Mouse (Mus musculus) frontal cortex, postnatal 25 days (tissue): ENCODE data around the gene Vkorc1l1.

ENCODE experiments used
- DNase-seq, 2 experiments: peaks; one replicate each; pipeline ENCODE4 v3.0.0; 2022; ENCODE audit warnings: low spot score in 2 of 2

The Vkorc1l1 gene

GRCm38 (mm10) chr5:130001356-130001987, 59.7 kb downstream of the Vkorc1l1 start:
- DNase-seq: no peak

- peak; percentile 31 to 59 for DNase-seq
Measured at GRCm38 (mm10) chr5:130002301-130003146, 60.8 kb downstream of the Vkorc1l1 start, which contains the start of gene Gusb. Gene Gusb (minus strand): TSS chr5:130003049.

- DNase-seq: no peak
Measured at GRCm38 (mm10) chr5:130003229-130003628, 61.5 kb downstream of the Vkorc1l1 start.

- DNase-seq: no peak
Measured at GRCm38 (mm10) chr5:130007344-130007743, 65.6 kb downstream of the Vkorc1l1 start.

GRCm38 (mm10) chr5:130008034-130008590, 66.3 kb downstream of the Vkorc1l1 start:
- no peak for DNase-seq

GRCm38 (mm10) chr5:130009784-130010183, 68.0 kb downstream of the Vkorc1l1 start:
- no peak for DNase-seq

GRCm38 (mm10) chr5:130010961-130011360, 69.2 kb downstream of the Vkorc1l1 start:
- DNase-seq: no peak

GRCm38 (mm10) chr5:130015104-130015503, 73.3 kb downstream of the Vkorc1l1 start:
- no peak for DNase-seq

- DNase-seq: no peak
Measured at GRCm38 (mm10) chr5:130019461-130019860, 77.7 kb downstream of the Vkorc1l1 start.

GRCm38 (mm10) chr5:130021361-130021966, 79.7 kb downstream of the Vkorc1l1 start:
- no peak for DNase-seq

- no peak for DNase-seq
Measured at GRCm38 (mm10) chr5:130022366-130022765, 80.6 kb downstream of the Vkorc1l1 start.

- no peak for DNase-seq
Measured at GRCm38 (mm10) chr5:130023067-130023766, 81.4 kb downstream of the Vkorc1l1 start.

GRCm38 (mm10) chr5:130023767-130024539, 82.2 kb downstream of the Vkorc1l1 start:
- peak; percentile 39 to 55 for DNase-seq

GRCm38 (mm10) chr5:130027134-130027533, 85.4 kb downstream of the Vkorc1l1 start:
- no peak for DNase-seq

GRCm38 (mm10) chr5:130027696-130028095, 85.9 kb downstream of the Vkorc1l1 start:
- no peak for DNase-seq

GRCm38 (mm10) chr5:130029142-130029897, 87.5 kb downstream of the Vkorc1l1 start, which contains the start of the genes Asl and Crcp:
Gene Asl (minus strand): TSS chr5:130029247.
Gene Crcp (plus strand): TSS chr5:130029290.
- DNase-seq: peak; percentile 78 to 82

GRCm38 (mm10) chr5:130031410-130032390, 89.9 kb downstream of the Vkorc1l1 start:
- no peak for DNase-seq

GRCm38 (mm10) chr5:130033869-130034268, 92.1 kb downstream of the Vkorc1l1 start:
- no peak for DNase-seq
